Mouse (Mus musculus): ENCODE results near the gene Ssna1.

The Ssna1 gene

DNA sequence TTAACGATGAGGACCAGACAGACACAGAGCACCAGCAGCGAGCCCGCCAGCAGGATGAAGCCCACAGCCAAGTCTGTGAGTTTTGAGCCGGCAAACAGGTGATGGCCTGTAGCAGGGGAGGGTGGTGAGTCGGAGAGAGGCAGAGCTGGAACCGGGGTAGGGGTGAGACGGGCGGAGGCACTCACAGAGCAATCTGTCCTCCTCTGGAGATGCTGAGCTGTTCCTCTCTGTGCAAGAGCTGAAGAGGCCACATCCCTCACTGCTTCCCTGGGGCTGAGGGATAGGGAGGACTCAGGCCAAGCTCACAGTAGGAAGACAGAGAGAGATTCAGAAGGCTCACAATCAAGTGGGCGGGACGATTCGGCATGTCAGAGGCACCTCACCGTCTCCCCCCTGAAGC is 41.2 kb downstream of the Ssna1 start:
- no peak for DNase-seq (ENCODE audit: low read depth, low spot score)

DNA sequence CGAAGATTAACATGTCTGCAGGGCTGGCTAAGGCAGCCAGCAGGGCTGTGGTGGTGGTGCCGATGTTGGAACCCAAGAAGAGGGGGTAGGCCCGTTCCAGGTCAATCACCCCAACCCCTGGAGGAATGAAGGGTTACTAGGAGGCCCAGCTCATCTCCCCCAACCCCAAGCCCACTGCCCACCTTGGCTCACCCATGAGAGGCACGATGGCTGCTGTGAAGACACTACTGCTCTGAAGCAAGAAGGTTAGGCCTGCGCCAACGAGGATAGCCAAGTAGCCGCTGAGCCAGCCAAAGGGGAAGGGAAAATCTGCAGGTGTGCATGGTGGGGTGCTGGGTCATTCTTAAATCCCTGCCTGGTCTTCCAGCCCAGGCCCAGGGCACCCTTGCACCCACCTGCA is 41.7 kb downstream of the Ssna1 start:
- DNase-seq (ENCODE audit: low read depth, low spot score) = no peak

DNA sequence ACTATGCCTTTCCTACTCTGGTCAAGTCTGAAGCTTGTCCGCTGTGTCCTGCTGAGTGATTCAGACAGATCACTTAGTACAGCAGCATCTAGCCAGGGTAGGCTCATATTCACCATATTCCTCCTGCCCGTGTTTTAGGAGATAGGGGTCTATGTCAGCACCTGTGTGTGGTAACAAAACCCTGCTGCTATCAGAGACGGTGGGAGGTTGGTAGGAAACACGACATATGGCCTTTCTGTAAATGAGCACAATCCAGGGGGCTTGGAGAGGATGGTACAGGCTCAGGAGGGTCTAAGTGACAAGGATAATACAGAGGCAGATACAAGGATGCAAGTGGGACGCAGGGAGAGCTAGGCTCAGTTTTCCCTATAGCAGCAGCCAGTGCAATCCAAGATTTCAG is 42.7 kb downstream of the Ssna1 start:
- no peak for DNase-seq (ENCODE audit: low read depth, low spot score)

DNA sequence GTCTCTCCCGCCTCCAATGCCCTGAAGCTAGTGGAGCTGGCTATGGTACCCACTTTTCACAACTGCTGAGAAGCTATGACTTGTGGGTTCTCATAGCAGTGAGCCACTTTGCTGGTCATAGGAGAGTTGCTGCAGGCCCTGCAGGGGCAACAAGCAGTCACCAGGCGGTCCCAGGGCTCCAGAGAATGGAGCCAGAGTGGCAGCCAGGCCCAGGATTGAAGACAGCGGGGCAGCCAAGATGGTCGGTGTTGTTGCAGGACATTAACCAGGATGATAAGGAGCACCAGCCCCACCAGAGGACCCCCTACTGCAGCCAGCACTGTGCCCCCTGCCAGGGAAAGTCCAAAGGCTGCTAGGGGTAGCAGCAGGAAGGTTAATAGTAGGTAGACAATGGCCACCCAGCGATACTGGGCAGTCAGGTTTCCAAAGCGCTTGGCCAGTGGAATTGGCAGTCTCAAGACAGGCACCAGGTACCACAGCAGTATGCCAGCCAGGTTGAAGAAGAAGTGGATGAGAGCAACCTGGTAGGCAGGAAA is 43.2 kb downstream of the Ssna1 start:
- no peak for DNase-seq (ENCODE audit: low read depth, low spot score)

DNA sequence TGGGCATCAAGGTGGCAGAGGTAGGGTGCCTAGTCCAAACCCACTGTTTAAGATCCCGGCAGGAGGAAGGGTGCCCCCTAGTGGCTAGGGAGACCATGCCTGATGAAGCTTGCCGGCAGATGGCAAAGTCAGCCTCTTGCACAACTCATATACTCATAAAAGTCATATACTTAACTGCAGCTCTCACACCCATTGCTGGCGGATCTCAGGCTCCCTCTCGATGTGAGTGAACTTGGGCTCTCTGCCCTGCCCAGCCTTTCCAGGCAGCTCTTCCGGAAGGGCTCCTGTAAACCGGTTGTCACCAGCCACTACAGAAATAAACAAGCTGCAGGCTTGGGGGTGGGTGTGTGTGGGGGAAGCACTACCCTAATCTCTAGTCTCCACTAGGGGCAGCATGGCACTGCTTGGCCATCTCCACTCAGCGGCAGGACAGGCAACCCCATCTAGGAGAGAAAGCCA is 43.8 kb downstream of the Ssna1 start:
- peak; percentile 95 for DNase-seq (ENCODE audit: low read depth, low spot score)

DNA sequence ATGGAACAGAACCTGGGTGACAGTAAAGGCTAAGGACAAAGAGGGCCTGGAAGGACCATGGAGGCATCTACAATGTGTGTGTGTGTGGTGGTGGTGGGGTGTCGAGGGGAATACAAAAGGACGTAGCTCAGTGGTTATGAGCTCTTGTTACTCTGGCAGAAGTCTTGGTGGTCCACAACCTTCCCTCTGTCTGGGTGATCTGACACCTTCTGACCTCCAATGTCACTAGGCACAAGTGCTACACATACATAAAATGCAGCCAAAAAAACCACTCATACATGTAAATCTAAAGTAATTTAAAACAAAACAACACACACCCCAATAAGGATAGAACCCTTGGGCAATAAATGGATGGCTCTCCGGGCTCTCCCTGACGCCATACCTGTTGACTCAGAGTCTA is 44.8 kb downstream of the Ssna1 start:
- DNase-seq (ENCODE audit: low read depth, low spot score) = no peak

DNA sequence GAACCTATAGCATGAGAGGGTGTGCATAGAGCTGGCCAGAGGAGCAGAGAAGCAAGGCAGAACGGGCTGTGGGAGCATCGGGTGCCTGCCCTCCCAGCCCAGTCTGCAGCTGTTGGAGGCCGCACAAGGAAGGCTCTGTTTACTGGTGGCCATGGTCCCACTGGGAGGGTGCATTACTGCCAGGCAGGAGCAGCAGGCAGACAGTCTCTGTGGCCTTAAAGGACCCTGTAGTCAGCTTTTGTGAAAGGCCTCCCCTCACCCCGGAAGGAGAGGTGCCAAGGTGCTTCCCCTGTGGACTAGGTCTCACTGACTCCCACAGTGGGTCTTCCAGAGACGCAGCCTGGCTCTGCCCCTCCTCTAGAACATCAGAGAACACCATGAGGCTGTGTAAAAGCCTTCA is 45.4 kb downstream of the Ssna1 start:
- DNase-seq (ENCODE audit: low read depth, low spot score) = peak; percentile 87

DNA sequence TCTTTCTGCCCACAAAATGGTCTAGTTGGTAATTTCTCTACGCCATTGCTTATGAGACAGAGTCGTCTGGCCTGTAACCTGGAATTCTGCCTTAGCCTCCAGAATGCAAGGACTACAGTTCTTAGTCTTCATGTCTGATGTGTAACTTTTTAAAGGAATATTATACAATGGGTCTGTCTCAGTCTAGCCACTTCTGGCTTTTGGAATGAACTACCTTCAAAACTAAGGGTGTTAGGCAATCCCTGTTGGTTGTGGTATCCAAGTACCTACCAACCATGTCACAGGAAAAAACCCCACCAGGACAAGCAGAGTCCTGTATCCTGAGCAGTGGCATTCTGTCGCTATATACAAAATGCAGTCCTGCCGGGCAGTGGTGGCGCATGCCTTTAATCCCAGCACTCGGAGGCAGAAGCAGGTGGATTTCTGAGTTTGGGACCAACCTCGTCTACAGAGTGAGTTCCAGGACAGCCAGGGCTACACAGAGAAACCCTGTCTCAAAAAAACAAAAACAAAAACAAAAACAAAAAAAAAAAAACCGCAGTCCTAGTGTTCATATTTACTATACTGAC is 46.3 kb downstream of the Ssna1 start:
- no peak for DNase-seq (ENCODE audit: low read depth, low spot score)

DNA sequence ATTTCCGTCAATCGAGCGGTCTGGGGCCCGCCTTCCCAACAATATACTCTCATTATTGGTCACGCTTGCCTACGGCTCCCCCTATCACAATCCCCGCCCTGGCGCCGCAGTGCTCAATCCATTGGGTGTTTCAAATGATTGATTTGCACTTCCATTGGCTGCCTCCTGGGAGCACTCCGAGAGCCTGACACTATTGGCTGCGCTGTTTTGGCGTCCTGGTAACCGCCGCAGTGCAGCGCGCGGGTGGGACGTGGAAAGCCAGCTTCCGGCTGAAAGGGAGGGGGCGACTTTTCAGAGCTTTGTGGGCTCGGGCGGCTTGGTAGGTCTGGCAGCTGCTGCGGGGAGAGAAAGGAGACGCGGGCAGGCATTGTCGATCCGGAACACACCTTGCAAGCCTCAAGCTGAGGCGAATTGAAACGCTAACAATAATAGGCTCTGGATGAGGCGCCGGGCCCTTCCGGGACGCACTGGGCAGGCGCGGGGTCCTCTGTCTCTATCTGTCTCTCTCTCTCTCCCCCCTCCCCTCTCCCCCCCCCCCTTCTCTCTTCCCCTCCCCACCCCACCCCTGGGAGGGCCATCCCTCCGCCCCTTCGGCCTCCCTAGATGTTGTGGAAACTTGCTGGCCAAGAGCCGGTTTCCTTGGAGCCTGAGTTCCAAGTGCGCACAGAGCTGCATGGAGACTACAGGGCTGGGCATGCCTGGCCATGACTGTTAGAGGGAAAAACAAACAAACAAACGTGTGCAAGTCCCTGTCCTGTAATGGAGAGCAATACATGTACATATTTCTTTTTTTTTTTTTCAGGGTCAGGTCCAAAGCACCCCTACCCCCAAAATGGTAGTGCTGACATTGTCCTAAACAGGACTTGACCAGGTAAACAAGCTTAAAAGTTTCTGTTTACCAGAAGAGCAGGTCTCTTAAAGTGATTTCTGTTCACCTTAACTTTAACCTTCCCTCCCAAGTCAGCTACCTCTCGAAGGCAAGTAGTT is 47.2 kb downstream of the Ssna1 start:
- DNase-seq (ENCODE audit: low read depth, low spot score) = peak; percentile 100

DNA sequence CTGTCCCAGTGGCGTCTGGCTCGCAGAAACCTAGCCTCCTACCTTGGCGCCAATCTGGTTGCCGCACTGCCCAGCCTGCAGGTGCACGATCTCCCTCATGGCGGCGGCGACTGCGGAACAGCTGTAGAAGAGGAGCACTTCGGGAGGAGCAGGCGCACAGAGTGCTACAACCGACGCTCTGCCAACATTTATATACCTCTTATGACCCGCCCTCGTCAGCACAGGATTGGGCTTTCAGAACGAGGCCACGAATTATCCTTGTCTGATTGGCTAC is 47.8 kb downstream of the Ssna1 start, which contains the start of gene Tubb4b:
Gene Tubb4b, minus strand, starts transcription at position 211 of the 274 bp plus-strand sequence.
- no peak for DNase-seq (ENCODE audit: low read depth, low spot score)

DNA sequence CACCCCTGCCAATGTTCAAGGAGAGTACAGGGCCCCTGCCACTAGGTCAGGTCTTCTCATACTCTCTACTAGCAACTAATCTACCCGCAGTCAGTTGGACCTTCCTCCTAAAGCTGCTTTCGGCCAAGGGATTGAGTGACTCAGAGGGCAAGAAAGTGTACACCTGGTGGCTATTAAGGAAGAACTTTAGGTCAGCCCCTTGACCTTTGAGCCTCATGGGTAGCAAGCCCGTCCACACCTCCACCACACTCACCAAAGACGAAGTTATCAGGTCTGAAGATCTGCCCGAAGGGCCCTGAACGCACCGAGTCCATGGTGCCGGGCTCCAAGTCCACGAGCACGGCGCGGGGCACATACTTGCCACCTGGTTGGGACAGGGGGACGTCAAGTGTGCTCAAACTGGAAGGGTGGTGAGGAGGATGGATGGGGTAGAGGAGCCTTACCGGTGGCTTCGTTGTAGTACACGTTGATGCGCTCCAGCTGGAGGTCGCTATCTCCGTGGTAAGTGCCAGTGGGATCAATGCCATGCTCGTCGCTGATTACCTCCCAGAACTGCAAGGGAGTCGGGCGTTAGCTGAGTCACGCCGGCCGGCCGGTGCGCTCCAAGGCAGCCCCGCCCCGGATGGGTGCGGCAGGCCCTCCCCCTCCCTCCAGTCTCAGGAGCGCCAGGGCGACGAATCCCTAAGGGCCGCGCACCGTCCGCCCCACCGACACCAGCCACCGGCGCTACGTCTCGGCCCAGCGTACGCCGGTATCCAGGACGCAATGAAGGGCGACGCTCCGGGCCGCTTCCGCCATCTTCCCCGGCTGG is 48.4 kb downstream of the Ssna1 start:
- peak; percentile 86 for DNase-seq (ENCODE audit: low read depth, low spot score)

DNA sequence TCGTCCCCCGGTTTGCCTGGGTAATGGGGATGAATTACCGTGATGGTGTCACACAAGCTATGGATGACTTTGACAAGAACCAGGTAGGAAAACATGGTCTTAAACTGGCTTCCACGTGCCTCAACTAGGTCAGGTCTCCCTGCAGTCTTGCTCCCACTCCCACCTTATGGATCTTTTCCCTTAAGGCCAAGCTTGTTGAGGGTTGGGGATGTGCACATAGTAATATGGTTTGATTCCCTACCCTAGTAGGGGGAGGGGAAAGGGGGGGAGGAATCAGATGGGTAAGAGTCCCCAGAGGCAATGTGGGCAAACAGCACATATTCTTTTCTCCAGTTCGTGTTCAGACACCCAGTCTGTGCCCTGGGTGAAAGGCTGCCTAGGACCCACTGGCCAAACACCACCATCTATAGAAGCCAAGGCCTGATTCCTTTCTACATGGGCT is 50.9 kb downstream of the Ssna1 start:
- DNase-seq (ENCODE audit: low read depth, low spot score) = no peak
